25 mouse cellular contexts compared by ENCODE assay signal in the genomic region with DNA sequence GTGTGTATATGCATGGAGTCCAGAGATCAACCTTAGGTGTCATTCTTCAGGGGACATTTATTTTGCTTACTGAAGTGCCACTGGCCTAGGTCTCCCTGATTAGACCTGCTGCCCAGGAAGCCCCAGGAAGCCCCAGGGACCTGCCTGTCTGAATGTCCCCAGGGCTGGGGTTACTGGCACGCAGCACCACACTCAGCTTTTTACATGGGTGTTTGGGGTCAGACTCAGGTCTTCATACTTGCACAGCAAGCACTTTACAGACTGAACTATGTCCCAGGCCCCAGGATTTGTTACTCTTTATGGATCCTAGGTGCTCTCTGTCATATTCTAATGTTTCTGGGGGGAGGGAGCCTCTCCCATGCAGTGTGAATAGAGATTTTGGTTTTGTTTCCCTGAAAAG.
DNase-seq lines count a peak whose midpoint lies in the region; ATAC-seq and TF ChIP-seq lines count a peak whose summit lies in the region.
"Had no signal": no experiment of that assay in that cellular context is flagged by ENCODE, and none has a peak within 500 bp of the region (broad histone marks: within the 10 kb centered on the region; RNA-seq: fewer than 3 reads in every experiment).

No protein-coding gene starts in this region.

- peaks cover 49% of the 10 kb centered on the region for H3K4me1 ChIP-seq in forebrain, embryonic 13.5 days
- peaks cover 32% of the 10 kb centered on the region for H3K4me1 ChIP-seq in forebrain, embryonic 11.5 days (replicated peaks; ENCODE audit: control insufficient read depth, insufficient read depth, low read length)
- peaks cover 15% of the 10 kb centered on the region; the same call in 1 of the 2 replicates for H3K4me1 ChIP-seq in kidney, adult 2 months (ENCODE audit: control insufficient read depth, insufficient read depth, low read length)
- peaks cover 25% of the 10 kb centered on the region for H3K4me1 ChIP-seq in kidney, embryonic 14.5 days (ENCODE audit: control insufficient read depth, insufficient read depth, low read length)
- H3K4me1 ChIP-seq in midbrain, embryonic 10.5 days: peaks cover 66% of the 10 kb centered on the region
- peaks cover 42% of the 10 kb centered on the region for H3K4me1 ChIP-seq in midbrain, embryonic 11.5 days (ENCODE audit: control insufficient read depth, insufficient read depth, low read length)

- TF ChIP-seq CTCF in kidney, adult 2 months (conservative IDR thresholded peaks at IDR 0.05; ENCODE audit: insufficient read depth, insufficient read length, low read depth, low read length): no peak

- H3K36me3 ChIP-seq in forebrain, embryonic 13.5 days (ENCODE audit: poor library complexity, severe bottlenecking): no peaks in the 10 kb centered on the region
- H3K36me3 ChIP-seq in forebrain, embryonic 11.5 days (ENCODE audit: control insufficient read depth, insufficient read depth, low read length): no peaks in the 10 kb centered on the region
- H3K36me3 ChIP-seq in kidney, adult 2 months (ENCODE audit: control insufficient read depth, insufficient read depth, low read length): no peaks in the 10 kb centered on the region
- no peaks in the 10 kb centered on the region for H3K36me3 ChIP-seq in kidney, embryonic 14.5 days (ENCODE audit: control insufficient read depth, insufficient read depth, low read length)
- no peaks in the 10 kb centered on the region for H3K36me3 ChIP-seq in midbrain, embryonic 10.5 days
- H3K36me3 ChIP-seq in midbrain, embryonic 11.5 days (ENCODE audit: control insufficient read depth, insufficient read depth, low read length): no peaks in the 10 kb centered on the region
- H3K36me3 ChIP-seq: embryonic facial prominence, embryonic 12.5 days; embryonic facial prominence, embryonic 15.5 days; heart, embryonic 10.5 days; heart, embryonic 13.5 days had no signal

- WGBS in forebrain, embryonic 13.5 days: 74% methylated on average over 1 of the region's 1 CpGs
- WGBS in forebrain, embryonic 11.5 days: 83% methylated on average over 1 of the region's 1 CpGs
- 48% methylated on average over 1 of the region's 1 CpGs for WGBS in kidney, adult 2 months
- 78% methylated on average over 1 of the region's 1 CpGs for WGBS in kidney, embryonic 14.5 days
- WGBS in midbrain, embryonic 10.5 days: 86% methylated on average over 1 of the region's 1 CpGs
- whole genome bisulfite sequencing in midbrain, embryonic 11.5 days: 67% methylated on average over 1 of the region's 1 CpGs

- H3K27me3 ChIP-seq in forebrain, embryonic 13.5 days: no peaks in the 10 kb centered on the region
- no peaks in the 10 kb centered on the region for H3K27me3 ChIP-seq in forebrain, embryonic 11.5 days (ENCODE audit: control insufficient read depth, insufficient read depth, low read length)
- H3K27me3 ChIP-seq in kidney, adult 2 months (replicated peaks; ENCODE audit: control insufficient read depth, insufficient read depth, low read length): no peaks in the 10 kb centered on the region
- no peaks in the 10 kb centered on the region for H3K27me3 ChIP-seq in kidney, embryonic 14.5 days (ENCODE audit: control insufficient read depth, insufficient read depth, low read length)
- H3K27me3 ChIP-seq in midbrain, embryonic 10.5 days (ENCODE audit: low read depth, poor library complexity, severe bottlenecking): no peaks in the 10 kb centered on the region
- no peaks in the 10 kb centered on the region for H3K27me3 ChIP-seq in midbrain, embryonic 11.5 days (ENCODE audit: control insufficient read depth, insufficient read depth, low read length)
- H3K27me3 ChIP-seq: embryonic facial prominence, embryonic 12.5 days; embryonic facial prominence, embryonic 15.5 days; heart, embryonic 13.5 days had no signal

- no peak for TF ChIP-seq POLR2A in kidney, adult 2 months (IDR thresholded peaks at IDR 0.05; ENCODE audit: low read depth, low read length)

- no peak for DNase-seq in forebrain, embryonic 11.5 days (ENCODE audit: low spot score)
- DNase-seq in kidney, adult 2 months: peak; percentile 74
- no peak for DNase-seq in midbrain, embryonic 10.5 days (ENCODE audit: low spot score)
- no peak for DNase-seq in midbrain, embryonic 11.5 days (ENCODE audit: low spot score, missing footprints)
- DNase-seq: adrenal gland, adult 2 months; adrenal gland, postnatal 14 days; cerebellum, adult 11 months; cerebellum, adult 2 months; cerebellum, adult 9-11 months; cerebellum, postnatal 25 days; gastrocnemius, postnatal 10 days; gastrocnemius, postnatal 36 days; heart, adult 2 months; heart, postnatal 14 days; heart, postnatal 4 days had no signal

- H3K9me3 ChIP-seq in forebrain, embryonic 13.5 days (replicated peaks): no peaks in the 10 kb centered on the region
- no peaks in the 10 kb centered on the region for H3K9me3 ChIP-seq in forebrain, embryonic 11.5 days (ENCODE audit: control insufficient read depth, low read length)
- no peaks in the 10 kb centered on the region for H3K9me3 ChIP-seq in kidney, embryonic 14.5 days (ENCODE audit: control insufficient read depth, low read length)
- no peaks in the 10 kb centered on the region for H3K9me3 ChIP-seq in midbrain, embryonic 10.5 days (replicated peaks)
- no peaks in the 10 kb centered on the region for H3K9me3 ChIP-seq in midbrain, embryonic 11.5 days (ENCODE audit: control insufficient read depth, low read length)
- H3K9me3 ChIP-seq: embryonic facial prominence, embryonic 12.5 days; embryonic facial prominence, embryonic 15.5 days; heart, embryonic 10.5 days; heart, embryonic 13.5 days had no signal

- no peak overlapping the region for H3K4me3 ChIP-seq in forebrain, embryonic 13.5 days
- no peak overlapping the region for H3K4me3 ChIP-seq in forebrain, embryonic 11.5 days (ENCODE audit: low read depth, low read length)
- no peak overlapping the region for H3K4me3 ChIP-seq in kidney, adult 2 months (ENCODE audit: insufficient read depth, low read depth, low read length)
- H3K4me3 ChIP-seq in kidney, embryonic 14.5 days (ENCODE audit: low read length): no peak overlapping the region
- no peak overlapping the region for H3K4me3 ChIP-seq in midbrain, embryonic 10.5 days
- H3K4me3 ChIP-seq in midbrain, embryonic 11.5 days (ENCODE audit: low read depth, low read length): no peak overlapping the region
- H3K4me3 ChIP-seq: embryonic facial prominence, embryonic 12.5 days; embryonic facial prominence, embryonic 15.5 days; heart, adult 2 months; heart, embryonic 10.5 days; heart, embryonic 13.5 days had no signal

- no peak overlapping the region for H3K9ac ChIP-seq in forebrain, embryonic 13.5 days
- H3K9ac ChIP-seq in forebrain, embryonic 11.5 days (ENCODE audit: low read length): no peak overlapping the region
- no peak overlapping the region for H3K9ac ChIP-seq in kidney, embryonic 14.5 days (ENCODE audit: low read depth, low read length)
- H3K9ac ChIP-seq in midbrain, embryonic 11.5 days (ENCODE audit: low read length): no peak overlapping the region
- H3K9ac ChIP-seq: embryonic facial prominence, embryonic 12.5 days; embryonic facial prominence, embryonic 15.5 days; heart, embryonic 13.5 days; hindbrain, embryonic 14.5 days had no signal

- H3K4me2 ChIP-seq in forebrain, embryonic 13.5 days: no peak overlapping the region
- H3K4me2 ChIP-seq in forebrain, embryonic 11.5 days (ENCODE audit: low read depth, low read length, severe bottlenecking): no peak overlapping the region
- no peak overlapping the region for H3K4me2 ChIP-seq in kidney, embryonic 14.5 days (replicated peaks; ENCODE audit: low read depth, low read length)
- no peak overlapping the region for H3K4me2 ChIP-seq in midbrain, embryonic 11.5 days
- H3K4me2 ChIP-seq: embryonic facial prominence, embryonic 12.5 days; embryonic facial prominence, embryonic 15.5 days; heart, embryonic 13.5 days; hindbrain, embryonic 14.5 days had no signal

- peak overlapping the region; percentile 99; the same call in 1 of the 2 replicates for H3K27ac ChIP-seq in forebrain, embryonic 13.5 days
- no peak overlapping the region for H3K27ac ChIP-seq in forebrain, embryonic 11.5 days (ENCODE audit: low read depth, low read length)
- no peak overlapping the region for H3K27ac ChIP-seq in kidney, adult 2 months (ENCODE audit: insufficient read depth, low read depth, low read length)
- no peak overlapping the region for H3K27ac ChIP-seq in kidney, embryonic 14.5 days (ENCODE audit: low read depth, low read length)
- peak overlapping the region; percentile 90 for H3K27ac ChIP-seq in midbrain, embryonic 10.5 days (replicated peaks)
- no peak overlapping the region for H3K27ac ChIP-seq in midbrain, embryonic 11.5 days (ENCODE audit: low read depth, low read length)
- H3K27ac ChIP-seq: embryonic facial prominence, embryonic 12.5 days; embryonic facial prominence, embryonic 15.5 days; heart, adult 2 months; heart, embryonic 10.5 days; heart, embryonic 13.5 days had no signal

- ATAC-seq in forebrain, embryonic 13.5 days: no peak
- ATAC-seq in forebrain, embryonic 11.5 days (replicated peaks; ENCODE audit: low FRiP score): no peak
- ATAC-seq in kidney, embryonic 14.5 days (ENCODE audit: low FRiP score, low TSS enrichment): no peak
- no peak for ATAC-seq in midbrain, embryonic 11.5 days (ENCODE audit: low FRiP score)
- ATAC-seq: CD4-positive, CD25-positive, alpha-beta regulatory T cell, adult 4 months; hindbrain, postnatal 0 days; inflammation-experienced regulatory T-cells, adult 6 months had no signal

Comparison
In these comparisons a context has a peak if more than half of its experiments do, and no peak if none do; other contexts are left out.
1. H3K27ac ChIP-seq: peak in forebrain, embryonic 13.5 days (single experiment) and midbrain, embryonic 10.5 days (single experiment); none in forebrain, embryonic 11.5 days (single experiment), kidney, adult 2 months (single experiment), kidney, embryonic 14.5 days (single experiment) and midbrain, embryonic 11.5 days (single experiment).